Mouse (Mus musculus) C2C12 (cell line): Measurements from ENCODE around the gene Kdm5b. TPM values are rescaled to one million over a fixed set of nuclear protein-coding genes. Genes with fewer than 3 reads are reported as not detected.
A peak's percentile ranks its signal among the peaks of the same experiment; 100 is the strongest.

Experiments used
- H3K27me3 ChIP-seq: one replicate; pipeline ENCODE4 v1.6.1; 2011; ENCODE audit not compliant: control insufficient read depth, insufficient read depth, insufficient read length
- H3K36me3 ChIP-seq: one replicate; pipeline ENCODE4 v1.6.1; 2011; ENCODE audit not compliant: control insufficient read depth, insufficient read depth
- H3K4me3 ChIP-seq: one replicate; pipeline ENCODE4 v1.5.1; 2011; ENCODE audit warnings: mild to moderate bottlenecking, control low read depth; ENCODE audit not compliant: poor library complexity, insufficient read depth, severe bottlenecking
- H3K79me2 ChIP-seq: one replicate; pipeline ENCODE4 v1.6.1; 2011; ENCODE audit not compliant: control insufficient read depth, insufficient read depth
- H3K79me3 ChIP-seq: one replicate; pipeline ENCODE4 v1.6.1; 2011; ENCODE audit warnings: low read depth, control low read depth
- H3ac ChIP-seq: one replicate; pipeline ENCODE3; 2011; ENCODE audit warnings: low read depth; ENCODE audit not compliant: control insufficient read depth, insufficient read length
- CEBPB ChIP-seq: IDR thresholded peaks from one replicate; pipeline ENCODE4 v1.6.1; 2011; ENCODE audit warnings: low read depth, mild to moderate bottlenecking, control low read depth, moderate library complexity
- CTCF ChIP-seq: IDR thresholded peaks from one replicate; pipeline ENCODE4 v1.5.1; 2011; ENCODE audit not compliant: control insufficient read depth, insufficient read depth, insufficient read length
- FOSL1 ChIP-seq: IDR thresholded peaks from one replicate; pipeline ENCODE4 v1.8.0; 2011; ENCODE audit warnings: mild to moderate bottlenecking, low read length; ENCODE audit not compliant: poor library complexity, insufficient read depth, severe bottlenecking
- MAX ChIP-seq: IDR thresholded peaks from one replicate; pipeline ENCODE4 v1.6.1; 2011; ENCODE audit warnings: mild to moderate bottlenecking, control low read depth
- MYOD1 ChIP-seq: IDR thresholded peaks from one replicate; pipeline ENCODE4 v1.6.1; 2011; ENCODE audit warnings: low read depth; ENCODE audit not compliant: control insufficient read depth, insufficient read length
- MYOG ChIP-seq: IDR thresholded peaks from one replicate; pipeline ENCODE4 v1.6.1; 2011; ENCODE audit not compliant: control insufficient read depth, insufficient read length; ENCODE audit errors: extremely low read depth
- USF1 ChIP-seq: IDR thresholded peaks from one replicate; pipeline ENCODE4 v1.6.1; 2011; ENCODE audit warnings: low read depth, mild to moderate bottlenecking, control low read depth, moderate library complexity
- polyA plus RNA-seq: library from polyadenylated mRNA; unstranded; fragments of >200 nt; fragmentation: generic; extraction: Trizol; gene quantifications from one replicate; pipeline ENCODE4 v1.2.1, GENCODE M21; 2012; ENCODE audit warnings: missing spikeins

Gene Kdm5b
- polyA plus RNA-seq, 1 experiment, result 3.4 TPM

GRCm38 (mm10) chr1:134555240-134555870, 4.6 kb upstream of the Kdm5b start:
- Histone ChIP-seq H3K4me3 (no peak overlapping the region), H3K27me3 (no peaks in the 10 kb centered on the region), H3K36me3 (no peaks in the 10 kb centered on the region), H3ac (no peak overlapping the region), H3K79me2 (no peaks in the 10 kb centered on the region), H3K79me3 (no peaks in the 10 kb centered on the region)
- no peak for TF ChIP-seq MAX
- TF ChIP-seq FOSL1, result no peak
- no peak for TF ChIP-seq MYOD1
- no peak for TF ChIP-seq MYOG
- no peak for TF ChIP-seq CTCF
- TF ChIP-seq CEBPB, result no peak
- TF ChIP-seq USF1, result no peak

- no peaks in the 10 kb centered on the region for H3K79me2 ChIP-seq
- H3K79me3 ChIP-seq, result no peaks in the 10 kb centered on the region
- TF ChIP-seq CTCF (no peak), MYOD1 (no peak), FOSL1 (no peak), USF1 (no peak), CEBPB (no peak), MAX (no peak), MYOG (no peak)
These were observed 3.9 kb upstream of the Kdm5b start for GRCm38 (mm10) chr1:134555871-134556670.

GRCm38 (mm10) chr1:134556671-134557218, 3.2 kb upstream of the Kdm5b start:
- TF ChIP-seq CEBPB (no peak), CTCF (no peak)
- Histone ChIP-seq H3K36me3 (no peaks in the 10 kb centered on the region), H3ac (peak overlapping the region; percentile 56), H3K27me3 (no peaks in the 10 kb centered on the region), H3K79me2 (peaks cover 5% of the 10 kb centered on the region), H3K4me3 (peak overlapping the region; percentile 28), H3K79me3 (no peaks in the 10 kb centered on the region)

More at GRCm38 (mm10) chr1:134555871-134556670, 3.9 kb upstream of the Kdm5b start:
- Histone ChIP-seq H3K36me3 (no peaks in the 10 kb centered on the region), H3K27me3 (no peaks in the 10 kb centered on the region), H3K4me3 (peak overlapping the region; percentile 28), H3ac (peak overlapping the region; percentile 56)

GRCm38 (mm10) chr1:134558511-134558910, 1.5 kb upstream of the Kdm5b start:
- Histone ChIP-seq H3K4me3 (no peak overlapping the region), H3K79me2 (peaks cover 22% of the 10 kb centered on the region), H3K27me3 (no peaks in the 10 kb centered on the region), H3ac (no peak overlapping the region), H3K36me3 (no peaks in the 10 kb centered on the region), H3K79me3 (peaks cover 3% of the 10 kb centered on the region)
- no peak for TF ChIP-seq CEBPB
- TF ChIP-seq MYOD1, result no peak
- no peak for TF ChIP-seq MAX
- TF ChIP-seq MYOG, result no peak
- no peak for TF ChIP-seq USF1
- TF ChIP-seq FOSL1, result no peak
- no peak for TF ChIP-seq CTCF

- Histone ChIP-seq H3K4me3 (no peak overlapping the region), H3K36me3 (no peaks in the 10 kb centered on the region), H3K79me3 (peaks cover 4% of the 10 kb centered on the region), H3K79me2 (peaks cover 27% of the 10 kb centered on the region), H3K27me3 (no peaks in the 10 kb centered on the region), H3ac (no peak overlapping the region)
- TF ChIP-seq MYOG (no peak), CTCF (no peak), USF1 (no peak), FOSL1 (no peak), CEBPB (no peak), MAX (no peak), MYOD1 (no peak)
These were observed 745 bp upstream of the Kdm5b start for GRCm38 (mm10) chr1:134559226-134559625.

- TF ChIP-seq MYOG, result no peak
- Histone ChIP-seq H3K4me3 (peak overlapping the region; percentile 72), H3K79me3 (peaks cover 6% of the 10 kb centered on the region), H3ac (peak overlapping the region; percentile 80), H3K27me3 (no peaks in the 10 kb centered on the region), H3K36me3 (no peaks in the 10 kb centered on the region), H3K79me2 (peaks cover 33% of the 10 kb centered on the region)
These were observed 425 bp downstream of the Kdm5b start for GRCm38 (mm10) chr1:134560396-134560795.
